Mouse (Mus musculus) lung, embryonic 15.5 days (tissue): ENCODE measurements around the gene Tfr2. TPM values are rescaled to one million over a fixed set of nuclear protein-coding genes. Genes with fewer than 3 reads are reported as not detected.
A peak's percentile ranks its signal among the peaks of the same experiment; 100 is the strongest.

Experiments used
- ATAC-seq: fragments of 200-750 bp; cut with Nextera tagmentation; 2 replicates; pipeline ENCODE4 v1.8.0; 2017; ENCODE audit warnings: moderate number of reproducible peaks, borderline replicate concordance; ENCODE audit not compliant: low FRiP score, low TSS enrichment; ENCODE audit errors: extremely low read depth
- H3K27ac ChIP-seq: fragments of 300-500 bp; sonication (generic); 2 replicates; pipeline ENCODE4 v1.5.1; 2015; ENCODE audit warnings: moderate library complexity, mild to moderate bottlenecking, inconsistent platforms
- H3K27me3 ChIP-seq: fragments of 300-500 bp; sonication (generic); 2 replicates; pipeline ENCODE4 v1.6.1; 2015; ENCODE audit warnings: inconsistent platforms
- H3K36me3 ChIP-seq: fragments of 300-500 bp; sonication (generic); 2 replicates; pipeline ENCODE4 v1.6.1; 2015; ENCODE audit warnings: inconsistent platforms
- H3K4me1 ChIP-seq: fragments of 300-500 bp; sonication (generic); 2 replicates; pipeline ENCODE4 v1.6.1; 2015; ENCODE audit warnings: inconsistent platforms
- H3K4me2 ChIP-seq: fragments of 300-500 bp; sonication (generic); 2 replicates; pipeline ENCODE4 v1.6.1; 2015; ENCODE audit warnings: inconsistent platforms, mild to moderate bottlenecking, moderate library complexity
- H3K4me3 ChIP-seq: fragments of 300-500 bp; sonication (generic); 2 replicates; pipeline ENCODE4 v1.5.1; 2015; ENCODE audit warnings: mild to moderate bottlenecking, inconsistent platforms
- H3K9ac ChIP-seq: fragments of 300-500 bp; sonication (generic); 2 replicates; pipeline ENCODE4 v1.6.1; 2015; ENCODE audit warnings: inconsistent platforms
- H3K9me3 ChIP-seq: fragments of 300-500 bp; sonication (generic); 2 replicates; pipeline ENCODE4 v1.6.1; 2016; ENCODE audit warnings: inconsistent platforms
- WGBS: fragments of 180-500 bp; shearing (Covaris S2); methylation state at CpG from one replicate; pipeline ENCODE4 v1.1.7; 2015; 5-methylcytosine and 5-hydroxymethylcytosine counted together
- polyA plus RNA-seq: library from polyadenylated mRNA; unstranded; fragments of >200 nt; fragmentation: Nextera tagmentation; extraction: Ambion mirVana; gene quantifications from 2 replicates; pipeline ENCODE4 v1.2.1, GENCODE M21; 2015

Gene Tfr2
- 0.31 and 0.40 TPM in 2 replicates for polyA plus RNA-seq

DNA sequence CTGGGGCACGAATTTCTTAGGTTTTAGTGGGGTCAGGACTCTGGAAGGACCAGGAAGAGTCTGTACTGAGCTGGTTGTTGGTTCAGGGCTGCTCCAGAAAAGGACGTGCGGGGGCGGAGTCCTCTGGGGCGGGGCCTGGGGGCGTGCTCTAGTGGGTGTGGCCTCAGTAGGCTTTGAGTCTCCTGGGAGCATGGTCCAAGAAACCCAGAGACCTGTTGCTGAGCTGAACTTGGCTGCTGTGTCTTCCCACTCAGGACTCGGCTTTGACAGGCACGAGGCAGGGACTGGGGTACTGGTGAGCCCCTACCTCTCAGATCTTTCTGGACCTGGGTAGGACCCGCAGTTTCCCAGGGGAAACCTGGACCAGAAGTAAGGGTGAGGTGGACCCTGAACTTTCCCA, at the start of gene Tfr2:
Gene Tfr2 (plus strand): TSS at position 176 of the 400 bp plus-strand sequence.
- H3K9me3 ChIP-seq = no peaks in the 10 kb centered on the region
- H3K9ac ChIP-seq = no peak within 1 kb of the TSS
- no peak within 1 kb of the TSS for H3K27ac ChIP-seq
- ATAC-seq = peak; percentile 63; the same call in 1 of the 2 replicates
- H3K4me3 ChIP-seq = no peak within 1 kb of the TSS
- no peaks in the 10 kb centered on the region for H3K36me3 ChIP-seq
- H3K4me2 ChIP-seq = 0 out of 2 replicates have a peak within 1 kb of the TSS, but pooled peaks have one; percentile 4
- 0 out of 2 replicates have a peak, but pooled peaks cover 9% of the 10 kb centered on the region for H3K4me1 ChIP-seq
- peaks cover 7% of the 10 kb centered on the region for H3K27me3 ChIP-seq
- 24% methylated on average over 9 of the region's 9 CpGs for WGBS

- no peak overlapping the region for H3K9ac ChIP-seq
- no peak overlapping the region for H3K4me2 ChIP-seq
- no peak for ATAC-seq
- no peak overlapping the region for H3K4me3 ChIP-seq
- H3K9me3 ChIP-seq = no peaks in the 10 kb centered on the region
- H3K27me3 ChIP-seq = no peaks in the 10 kb centered on the region
- no peak overlapping the region for H3K27ac ChIP-seq
- H3K36me3 ChIP-seq = peaks cover 81% of the 10 kb centered on the region
- H3K4me1 ChIP-seq = peaks cover 10% of the 10 kb centered on the region; the same call in 1 of the 2 replicates
- 67% methylated on average over 9 of the region's 9 CpGs for WGBS
These were observed 47.8 kb upstream of the Tfr2 start for GRCm38 (mm10) chr5:137521861-137522260.

- H3K4me2 ChIP-seq = no peak overlapping the region
- H3K9me3 ChIP-seq = no peaks in the 10 kb centered on the region
- ATAC-seq = no peak
- 68% methylated on average over 11 of the region's 11 CpGs for WGBS
- H3K27me3 ChIP-seq = no peaks in the 10 kb centered on the region
- peaks cover 10% of the 10 kb centered on the region; the same call in 1 of the 2 replicates for H3K4me1 ChIP-seq
- peaks cover 88% of the 10 kb centered on the region for H3K36me3 ChIP-seq
- H3K27ac ChIP-seq = no peak overlapping the region
- H3K4me3 ChIP-seq = no peak overlapping the region
- no peak overlapping the region for H3K9ac ChIP-seq
These were observed 46.9 kb upstream of the Tfr2 start for GRCm38 (mm10) chr5:137522711-137523110.

- Histone ChIP-seq H3K9ac (no peak overlapping the region), H3K4me1 (peaks cover 10% of the 10 kb centered on the region; the same call in 1 of the 2 replicates), H3K4me2 (no peak overlapping the region), H3K27me3 (no peaks in the 10 kb centered on the region), H3K36me3 (peaks cover 96% of the 10 kb centered on the region), H3K27ac (no peak overlapping the region), H3K4me3 (no peak overlapping the region), H3K9me3 (no peaks in the 10 kb centered on the region)
- no peak for ATAC-seq
- 77% methylated on average over 25 of the region's 25 CpGs for WGBS
These were observed 46.0 kb upstream of the Tfr2 start for GRCm38 (mm10) chr5:137523396-137524250.

DNA sequence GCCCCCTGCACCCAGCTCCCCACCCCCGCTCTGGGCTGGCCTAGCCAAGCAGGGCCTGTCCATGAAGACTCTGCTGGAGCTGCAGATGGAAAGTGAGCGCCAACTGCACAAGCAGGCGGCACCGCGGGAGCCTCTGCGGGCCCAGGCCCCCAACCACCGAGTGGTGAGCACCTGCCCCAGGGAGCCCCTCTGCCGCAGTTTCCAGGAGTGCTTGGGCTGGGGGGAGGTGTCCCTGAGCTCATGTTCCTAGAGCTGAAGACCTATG, 45.5 kb upstream of the Tfr2 start:
- 85% methylated on average over 8 of the region's 8 CpGs for WGBS
- H3K9ac ChIP-seq = no peak overlapping the region
- ATAC-seq = no peak

DNA sequence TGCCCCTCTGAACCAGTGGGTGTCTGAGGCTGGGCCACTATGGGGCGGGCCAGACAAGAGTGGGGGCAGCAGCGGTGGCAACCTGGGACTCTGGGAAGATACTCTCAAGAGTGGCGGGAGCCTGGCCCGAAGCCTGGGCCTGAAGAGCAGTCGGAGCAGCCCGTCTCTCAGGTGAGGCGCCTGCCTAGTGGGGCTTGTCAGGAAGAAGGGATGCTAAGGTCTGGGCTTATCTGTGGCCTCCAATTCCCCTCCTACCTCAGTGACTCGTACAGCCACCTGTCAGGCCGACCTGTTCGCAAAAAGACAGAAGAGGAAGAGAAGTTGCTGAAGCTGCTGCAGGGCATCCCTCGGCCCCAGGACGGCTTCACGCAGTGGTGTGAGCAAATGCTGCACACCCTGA, 45.0 kb upstream of the Tfr2 start:
- no peak overlapping the region for H3K27ac ChIP-seq
- no peak overlapping the region for H3K9ac ChIP-seq
- H3K36me3 ChIP-seq = peaks cover 96% of the 10 kb centered on the region
- H3K27me3 ChIP-seq = no peaks in the 10 kb centered on the region
- WGBS = 82% methylated on average over 13 of the region's 13 CpGs
- no peak overlapping the region for H3K4me3 ChIP-seq
- no peaks in the 10 kb centered on the region for H3K9me3 ChIP-seq
- peaks cover 13% of the 10 kb centered on the region; the same call in 1 of the 2 replicates for H3K4me1 ChIP-seq
- no peak overlapping the region for H3K4me2 ChIP-seq
- no peak for ATAC-seq

More for the DNA sequence above, 45.5 kb upstream of the Tfr2 start:
- Histone ChIP-seq H3K27ac (no peak overlapping the region), H3K4me2 (no peak overlapping the region), H3K27me3 (no peaks in the 10 kb centered on the region), H3K4me1 (peaks cover 10% of the 10 kb centered on the region; the same call in 1 of the 2 replicates), H3K4me3 (no peak overlapping the region), H3K9me3 (no peaks in the 10 kb centered on the region), H3K36me3 (peaks cover 96% of the 10 kb centered on the region)

GRCm38 (mm10) chr5:137525511-137525910, 44.1 kb upstream of the Tfr2 start:
- WGBS = 72% methylated on average over 16 of the region's 16 CpGs
- peaks cover 94% of the 10 kb centered on the region for H3K36me3 ChIP-seq
- no peak overlapping the region for H3K4me2 ChIP-seq
- H3K27ac ChIP-seq = no peak overlapping the region
- H3K4me3 ChIP-seq = no peak overlapping the region
- no peaks in the 10 kb centered on the region for H3K27me3 ChIP-seq
- no peak for ATAC-seq
- H3K9ac ChIP-seq = no peak overlapping the region
- H3K4me1 ChIP-seq = peaks cover 20% of the 10 kb centered on the region; the same call in 1 of the 2 replicates
- no peaks in the 10 kb centered on the region for H3K9me3 ChIP-seq

DNA sequence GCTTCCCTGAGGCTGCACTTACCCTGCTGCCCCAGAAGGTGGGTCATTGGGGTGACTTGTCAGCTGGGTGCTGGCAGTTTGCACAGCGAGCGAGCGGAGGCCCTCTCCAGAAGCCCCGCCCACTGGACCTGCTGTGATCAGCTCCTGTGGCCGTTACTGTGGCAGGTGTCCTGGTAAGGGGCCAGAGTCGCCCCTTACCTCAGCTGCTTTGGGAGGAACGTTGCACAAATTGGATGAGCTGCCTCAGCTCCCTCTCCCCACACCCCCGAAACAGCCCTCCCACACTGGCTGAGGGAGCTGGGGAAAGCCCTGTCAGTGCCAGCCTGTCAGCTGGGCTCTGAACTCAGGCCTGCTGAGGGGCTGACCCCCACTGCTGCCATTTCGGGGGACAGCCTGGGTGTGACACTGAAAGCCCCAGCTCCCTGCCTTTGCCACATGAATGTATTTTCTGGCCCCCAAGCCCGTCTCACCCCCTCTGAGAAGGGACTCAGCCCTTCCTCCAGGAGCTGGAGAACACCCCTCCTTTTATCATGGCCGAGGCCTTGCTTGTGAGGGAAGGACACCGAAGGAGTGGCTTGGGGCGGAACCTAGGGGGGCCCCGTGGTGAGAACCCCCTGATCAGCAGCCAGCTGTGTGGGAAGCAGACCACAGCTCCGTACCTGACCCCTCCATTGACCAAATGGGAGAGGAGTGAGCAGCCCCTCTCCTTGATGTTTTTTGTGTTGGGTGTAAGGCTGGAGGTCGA, 43.3 kb upstream of the Tfr2 start:
- WGBS = 46% methylated on average over 16 of the region's 16 CpGs
- Histone ChIP-seq H3K36me3 (peaks cover 85% of the 10 kb centered on the region), H3K9me3 (no peaks in the 10 kb centered on the region), H3K4me2 (no peak overlapping the region), H3K4me1 (peaks cover 21% of the 10 kb centered on the region; the same call in 1 of the 2 replicates), H3K27ac (no peak overlapping the region), H3K4me3 (no peak overlapping the region), H3K27me3 (no peaks in the 10 kb centered on the region), H3K9ac (no peak overlapping the region)
- ATAC-seq = no peak

GRCm38 (mm10) chr5:137527413-137527812, 42.2 kb upstream of the Tfr2 start:
- WGBS = 68% methylated on average over 1 of the region's 1 CpGs
- no peaks in the 10 kb centered on the region for H3K9me3 ChIP-seq
- H3K27me3 ChIP-seq = no peaks in the 10 kb centered on the region
- no peak overlapping the region for H3K27ac ChIP-seq
- peaks cover 75% of the 10 kb centered on the region for H3K36me3 ChIP-seq
- H3K4me2 ChIP-seq = no peak overlapping the region
- no peak for ATAC-seq
- no peak overlapping the region for H3K9ac ChIP-seq
- peaks cover 21% of the 10 kb centered on the region; the same call in 1 of the 2 replicates for H3K4me1 ChIP-seq
- H3K4me3 ChIP-seq = no peak overlapping the region

DNA sequence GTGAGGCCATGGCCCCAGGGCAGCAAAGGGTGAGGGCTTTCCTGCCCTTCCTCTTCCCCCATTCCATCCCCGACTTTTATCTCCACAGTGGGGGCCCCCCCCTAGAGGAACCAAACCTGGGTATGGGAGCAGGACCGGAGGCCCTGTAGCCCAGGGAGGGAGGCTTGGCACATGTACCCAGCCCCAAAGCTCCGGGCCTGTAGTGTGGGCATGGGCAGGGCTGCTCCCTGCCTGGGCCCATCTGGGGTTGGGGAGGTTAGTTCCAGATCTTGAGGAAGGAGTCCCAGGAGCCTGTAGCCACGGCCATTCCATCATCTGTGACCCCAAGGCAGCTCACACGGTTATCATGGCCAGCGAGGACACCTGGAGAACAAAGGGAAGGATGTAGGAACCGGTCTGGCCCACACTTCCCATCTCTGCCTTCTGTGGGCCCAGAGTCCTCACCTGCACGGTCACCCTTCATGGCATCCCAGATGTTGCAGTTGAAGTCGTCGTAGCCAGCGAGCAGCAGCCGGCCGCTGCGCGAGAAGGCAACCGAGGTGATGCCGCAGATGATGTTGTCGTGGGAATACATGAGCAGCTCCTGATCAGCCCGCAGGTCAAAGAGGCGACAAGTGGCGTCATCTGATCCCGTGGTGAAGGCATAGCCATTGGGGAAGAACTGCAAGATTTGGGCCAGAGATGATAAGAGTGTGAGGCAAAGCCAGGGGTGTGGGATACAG, 41.2 kb upstream of the Tfr2 start:
- Histone ChIP-seq H3K9me3 (no peaks in the 10 kb centered on the region), H3K4me2 (no peak overlapping the region), H3K36me3 (peaks cover 65% of the 10 kb centered on the region), H3K4me3 (no peak overlapping the region), H3K4me1 (peaks cover 21% of the 10 kb centered on the region; the same call in 1 of the 2 replicates), H3K27me3 (no peaks in the 10 kb centered on the region), H3K9ac (no peak overlapping the region), H3K27ac (no peak overlapping the region)
- no peak for ATAC-seq
- WGBS = 75% methylated on average over 22 of the region's 22 CpGs

DNA sequence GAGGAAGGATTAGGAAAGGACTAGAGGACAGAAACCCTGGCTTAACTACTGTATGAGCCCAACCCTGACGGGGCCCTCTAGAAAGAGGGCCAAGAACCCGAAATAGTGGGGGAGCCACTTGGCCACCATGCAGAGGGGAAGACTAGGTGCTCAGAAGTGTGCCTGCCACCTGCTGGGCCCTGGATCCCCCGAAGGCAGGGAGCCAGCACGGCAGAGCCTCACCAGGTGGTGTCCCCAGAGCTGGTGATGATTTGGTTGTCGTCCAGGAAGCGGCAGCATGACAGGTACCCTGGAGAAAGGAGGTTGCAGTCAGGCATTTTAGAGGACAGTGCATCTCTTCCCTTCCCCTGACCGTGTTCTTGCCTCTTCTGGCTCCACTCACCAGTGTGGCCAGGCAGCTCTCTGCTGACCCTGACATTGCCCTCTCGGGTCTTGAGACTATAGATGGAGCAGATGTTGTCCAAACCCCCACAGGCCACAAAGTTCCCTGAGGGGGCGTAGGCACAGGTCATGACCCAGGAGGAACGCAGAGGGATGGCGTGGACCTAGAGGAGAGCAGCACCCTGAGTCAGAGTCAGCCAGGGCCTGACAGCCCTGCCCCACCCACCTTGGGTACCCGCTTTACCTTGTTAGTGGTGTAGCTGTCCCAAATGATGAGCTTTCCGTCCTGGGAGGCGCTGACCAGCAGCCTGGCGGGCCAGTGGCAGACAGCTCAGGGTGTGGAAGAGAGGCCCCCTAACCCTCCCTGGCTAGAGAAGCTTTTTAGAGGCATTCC, 40.2 kb upstream of the Tfr2 start:
- no peak overlapping the region for H3K27ac ChIP-seq
- H3K4me2 ChIP-seq = 0 out of 2 replicates have a peak overlapping the region, but pooled peaks have one; percentile 96
- peaks cover 27% of the 10 kb centered on the region; the same call in 1 of the 2 replicates for H3K4me1 ChIP-seq
- peak overlapping the region; percentile 87; the same call in 1 of the 2 replicates for H3K4me3 ChIP-seq
- WGBS = 70% methylated on average over 15 of the region's 15 CpGs
- no peak for ATAC-seq
- no peaks in the 10 kb centered on the region for H3K27me3 ChIP-seq
- H3K36me3 ChIP-seq = peaks cover 55% of the 10 kb centered on the region
- no peak overlapping the region for H3K9ac ChIP-seq
- no peaks in the 10 kb centered on the region for H3K9me3 ChIP-seq
